Mouse (Mus musculus) midbrain, embryonic 12.5 days (tissue): ENCODE data around the gene Ece1. TPM values are rescaled to one million over a fixed set of nuclear protein-coding genes. Genes with fewer than 3 reads are reported as not detected.

Experiments
- ATAC-seq: fragments of 200-750 bp; cut with Nextera tagmentation; 2 replicates; pipeline ENCODE4 v1.8.0; 2017; ENCODE audit warnings: low read depth, moderate TSS enrichment, moderate library complexity; ENCODE audit not compliant: low FRiP score
- H3K27ac ChIP-seq: fragments of 300-500 bp; sonication (generic); replicated peaks from 2 replicates; pipeline ENCODE4 v1.5.1; 2016; ENCODE audit warnings: mild to moderate bottlenecking
- H3K27me3 ChIP-seq: fragments of 300-500 bp; sonication (generic); 2 replicates; pipeline ENCODE4 v1.6.1; 2016; ENCODE audit warnings: mild to moderate bottlenecking
- H3K36me3 ChIP-seq: fragments of 300-500 bp; sonication (generic); 2 replicates; pipeline ENCODE4 v1.6.1; 2016
- H3K4me1 ChIP-seq: fragments of 300-500 bp; sonication (generic); 2 replicates; pipeline ENCODE4 v1.6.1; 2016
- H3K4me2 ChIP-seq: fragments of 300-500 bp; sonication (generic); replicated peaks from 2 replicates; pipeline ENCODE4 v1.6.1; 2016; ENCODE audit warnings: mild to moderate bottlenecking, moderate library complexity
- H3K4me3 ChIP-seq: fragments of 300-500 bp; sonication (generic); 2 replicates; pipeline ENCODE4 v1.5.1; 2016; ENCODE audit warnings: mild to moderate bottlenecking
- H3K9ac ChIP-seq: fragments of 300-500 bp; sonication (generic); replicated peaks from 2 replicates; pipeline ENCODE4 v1.6.1; 2016; ENCODE audit warnings: mild to moderate bottlenecking, moderate library complexity
- H3K9me3 ChIP-seq: fragments of 300-500 bp; sonication (generic); 2 replicates; pipeline ENCODE4 v1.6.1; 2016; ENCODE audit warnings: mild to moderate bottlenecking
- WGBS: fragments of 180-500 bp; shearing (Covaris S2); methylation state at CpG from one replicate; pipeline ENCODE4 v1.1.7; 2016; 5-methylcytosine and 5-hydroxymethylcytosine counted together
- polyA plus RNA-seq: library from polyadenylated mRNA; unstranded; fragments of >200 nt; fragmentation: Nextera tagmentation; extraction: Ambion mirVana; gene quantifications from 2 replicates; pipeline ENCODE4 v1.2.1, GENCODE M21; 2016

Ece1 gene
- polyA plus RNA-seq, 1 experiment from 2014 or later = 17.8 TPM

GRCm38 (mm10) chr4:137940061-137940460 is 78.0 kb downstream of the Ece1 start:
- Histone ChIP-seq H3K27ac (no peak overlapping the region), H3K4me3 (no peak overlapping the region), H3K4me2 (no peak overlapping the region), H3K36me3 (peaks cover 30% of the 10 kb centered on the region; the same call in 1 of the 2 replicates), H3K9ac (no peak overlapping the region), H3K9me3 (no peaks in the 10 kb centered on the region), H3K4me1 (peaks cover 21% of the 10 kb centered on the region), H3K27me3 (no peaks in the 10 kb centered on the region)
- ATAC-seq = no peak
- WGBS = 91% methylated on average over 10 of the region's 10 CpGs

- Histone ChIP-seq H3K9ac (no peak overlapping the region), H3K4me2 (no peak overlapping the region), H3K27me3 (no peaks in the 10 kb centered on the region), H3K36me3 (peaks cover 25% of the 10 kb centered on the region; the same call in 1 of the 2 replicates), H3K4me3 (no peak overlapping the region), H3K9me3 (no peaks in the 10 kb centered on the region), H3K4me1 (peaks cover 21% of the 10 kb centered on the region), H3K27ac (0 out of 2 replicates have a peak overlapping the region, but pooled peaks have one; percentile 1)
- WGBS = 93% methylated on average over 12 of the region's 12 CpGs
- ATAC-seq = no peak
Measured at GRCm38 (mm10) chr4:137941131-137941844, 79.3 kb downstream of the Ece1 start.

GRCm38 (mm10) chr4:137941871-137942781 is 80.1 kb downstream of the Ece1 start:
- H3K4me2 ChIP-seq = no peak overlapping the region
- no peak overlapping the region for H3K4me3 ChIP-seq
- peaks cover 17% of the 10 kb centered on the region; the same call in 1 of the 2 replicates for H3K36me3 ChIP-seq
- 0 out of 2 replicates have a peak overlapping the region, but pooled peaks have one; percentile 17 for H3K27ac ChIP-seq
- no peak overlapping the region for H3K9ac ChIP-seq
- WGBS = 61% methylated on average over 17 of the region's 17 CpGs
- H3K9me3 ChIP-seq = no peaks in the 10 kb centered on the region
- H3K4me1 ChIP-seq = peaks cover 21% of the 10 kb centered on the region
- ATAC-seq = no peak
- no peaks in the 10 kb centered on the region for H3K27me3 ChIP-seq

- H3K4me1 ChIP-seq = peaks cover 21% of the 10 kb centered on the region
- no peak overlapping the region for H3K4me3 ChIP-seq
- ATAC-seq = no peak
- 0 out of 2 replicates have a peak overlapping the region, but pooled peaks have one; percentile 17 for H3K27ac ChIP-seq
- 41% methylated on average over 9 of the region's 9 CpGs for WGBS
- H3K9ac ChIP-seq = no peak overlapping the region
- 0 out of 2 replicates have a peak, but pooled peaks cover 9% of the 10 kb centered on the region for H3K36me3 ChIP-seq
- no peak overlapping the region for H3K4me2 ChIP-seq
- H3K27me3 ChIP-seq = no peaks in the 10 kb centered on the region
- H3K9me3 ChIP-seq = no peaks in the 10 kb centered on the region
Measured at GRCm38 (mm10) chr4:137942782-137943486, 80.9 kb downstream of the Ece1 start.

- Histone ChIP-seq H3K27me3 (no peaks in the 10 kb centered on the region), H3K9ac (no peak overlapping the region), H3K27ac (no peak overlapping the region), H3K4me1 (peaks cover 21% of the 10 kb centered on the region), H3K9me3 (no peaks in the 10 kb centered on the region), H3K36me3 (0 out of 2 replicates have a peak, but pooled peaks cover 9% of the 10 kb centered on the region), H3K4me2 (no peak overlapping the region), H3K4me3 (no peak overlapping the region)
- ATAC-seq = no peak
- WGBS = 92% methylated on average over 10 of the region's 10 CpGs
Measured at GRCm38 (mm10) chr4:137943540-137943939, 81.5 kb downstream of the Ece1 start.

GRCm38 (mm10) chr4:137945376-137945775 is 83.3 kb downstream of the Ece1 start:
- Histone ChIP-seq H3K27ac (no peak overlapping the region), H3K4me1 (peaks cover 14% of the 10 kb centered on the region), H3K4me2 (no peak overlapping the region), H3K9me3 (no peaks in the 10 kb centered on the region), H3K27me3 (no peaks in the 10 kb centered on the region), H3K36me3 (peaks cover 26% of the 10 kb centered on the region), H3K9ac (no peak overlapping the region), H3K4me3 (no peak overlapping the region)
- no peak for ATAC-seq
- 76% methylated on average over 4 of the region's 4 CpGs for WGBS

GRCm38 (mm10) chr4:137946419-137946818 is 84.4 kb downstream of the Ece1 start:
- Histone ChIP-seq H3K27ac (no peak overlapping the region), H3K9ac (no peak overlapping the region), H3K36me3 (peaks cover 31% of the 10 kb centered on the region), H3K4me2 (no peak overlapping the region), H3K27me3 (no peaks in the 10 kb centered on the region), H3K9me3 (no peaks in the 10 kb centered on the region), H3K4me1 (peaks cover 14% of the 10 kb centered on the region), H3K4me3 (no peak overlapping the region)
- 81% methylated on average over 9 of the region's 11 CpGs for WGBS
- no peak for ATAC-seq

GRCm38 (mm10) chr4:137952840-137953239 is 90.8 kb downstream of the Ece1 start:
- Histone ChIP-seq H3K4me3 (no peak overlapping the region), H3K9ac (no peak overlapping the region), H3K27me3 (no peaks in the 10 kb centered on the region), H3K27ac (no peak overlapping the region), H3K36me3 (peaks cover 42% of the 10 kb centered on the region), H3K4me1 (no peaks in the 10 kb centered on the region), H3K9me3 (no peaks in the 10 kb centered on the region), H3K4me2 (no peak overlapping the region)
- ATAC-seq = no peak
- 28% methylated on average over 4 of the region's 4 CpGs for WGBS

- H3K27ac ChIP-seq = no peak overlapping the region
- no peaks in the 10 kb centered on the region for H3K9me3 ChIP-seq
- H3K4me2 ChIP-seq = no peak overlapping the region
- no peaks in the 10 kb centered on the region for H3K4me1 ChIP-seq
- ATAC-seq = no peak
- H3K9ac ChIP-seq = no peak overlapping the region
- H3K4me3 ChIP-seq = no peak overlapping the region
- peaks cover 45% of the 10 kb centered on the region for H3K36me3 ChIP-seq
- no peaks in the 10 kb centered on the region for H3K27me3 ChIP-seq
- WGBS = 93% methylated on average over 2 of the region's 2 CpGs
Measured at GRCm38 (mm10) chr4:137954184-137954583, 92.1 kb downstream of the Ece1 start.

- 92% methylated on average over 8 of the region's 8 CpGs for WGBS
- H3K4me2 ChIP-seq = no peak overlapping the region
- peaks cover 46% of the 10 kb centered on the region for H3K36me3 ChIP-seq
Measured at GRCm38 (mm10) chr4:137954926-137955396, 92.9 kb downstream of the Ece1 start.

GRCm38 (mm10) chr4:137956260-137956659 is 94.2 kb downstream of the Ece1 start:
- Histone ChIP-seq H3K4me2 (no peak overlapping the region), H3K9me3 (peaks cover 7% of the 10 kb centered on the region; the same call in 1 of the 2 replicates), H3K4me3 (no peak overlapping the region), H3K36me3 (peaks cover 41% of the 10 kb centered on the region), H3K27ac (no peak overlapping the region), H3K9ac (no peak overlapping the region), H3K4me1 (no peaks in the 10 kb centered on the region), H3K27me3 (no peaks in the 10 kb centered on the region)
- WGBS = 96% methylated on average over 15 of the region's 15 CpGs
- ATAC-seq = no peak

More at GRCm38 (mm10) chr4:137954926-137955396, 92.9 kb downstream of the Ece1 start:
- peaks cover 7% of the 10 kb centered on the region; the same call in 1 of the 2 replicates for H3K9me3 ChIP-seq
- H3K27me3 ChIP-seq = no peaks in the 10 kb centered on the region
- H3K4me3 ChIP-seq = no peak overlapping the region
- no peaks in the 10 kb centered on the region for H3K4me1 ChIP-seq
- ATAC-seq = no peak
- no peak overlapping the region for H3K27ac ChIP-seq
- no peak overlapping the region for H3K9ac ChIP-seq
